ENCODE assay signal across 8 mouse cellular contexts in genomic region chr2:161109398-161109821, GRCm38 (mm10). TPM values are rescaled to one million over a fixed set of nuclear protein-coding genes. Genes with fewer than 3 reads are reported as not detected.
DNase-seq lines count a peak whose midpoint lies in the region; ATAC-seq and TF ChIP-seq lines count a peak whose summit lies in the region.

No protein-coding gene starts in this region.

- H3K36me3 ChIP-seq in forebrain, embryonic 16.5 days (ENCODE audit: control insufficient read depth, insufficient read depth), result no peaks in the 10 kb centered on the region
- H3K36me3 ChIP-seq in macrophage (ENCODE audit: inconsistent target), result no peaks in the 10 kb centered on the region

- under 1% methylated on average over 26 of the region's 26 CpGs for WGBS in forebrain, embryonic 16.5 days
- 3% methylated on average over 26 of the region's 26 CpGs for WGBS in macrophage (ENCODE audit: missing documents)

- peak; percentile 34 for ATAC-seq in forebrain, embryonic 16.5 days

- TF ChIP-seq CTCF in left cerebral cortex, adult 2 months (IDR thresholded peaks at IDR 0.05), result peak; percentile 13

- intact Hi-C loops in left cerebral cortex, adult 2 months (cut with DNase I), result loop anchor here (1.0 kb wide), 1 partner anchor 68 kb away; no protein-coding TSS in a partner anchor
- intact Hi-C loops in left cerebral cortex, postnatal 10 days (cut with DNase I), result loop anchor here (5.0 kb wide), 1 partner anchor 67 kb away; no protein-coding TSS in a partner anchor

- H3K79me2 ChIP-seq in macrophage (ENCODE audit: inconsistent target), result peaks cover 37% of the 10 kb centered on the region

- peak overlapping the region; percentile 96 for H3K27ac ChIP-seq in left cerebral cortex, adult 2 months
- peak overlapping the region; percentile 68 for H3K27ac ChIP-seq in forebrain, embryonic 16.5 days (ENCODE audit: low read length)
- no peak overlapping the region for H3K27ac ChIP-seq in macrophage

- peak overlapping the region; percentile 75 for H3K4me2 ChIP-seq in forebrain, embryonic 16.5 days (ENCODE audit: low read length)

- H3K9ac ChIP-seq in forebrain, embryonic 16.5 days (replicated peaks; ENCODE audit: low read depth, low read length), result peak overlapping the region; percentile 77

- H3K9me3 ChIP-seq in forebrain, embryonic 16.5 days (ENCODE audit: control insufficient read depth, low read length), result no peaks in the 10 kb centered on the region

- DNase-seq in left cerebral cortex, adult 2 months (ENCODE audit: extremely low spot score in 1 of 2, low spot score in 2 of 2), result no peak
- no peak for DNase-seq in left cerebral cortex, postnatal 10 days (ENCODE audit: extremely low spot score in 1 of 2, low spot score in 2 of 2)
- DNase-seq in brain, adult 2 months (ENCODE audit: low read depth, low spot score), result peak; percentile 74
- DNase-seq in retina, embryonic 14.5 days (ENCODE audit: low spot score), result no peak
- DNase-seq in kidney, postnatal 14 days, result no peak
- no peak for DNase-seq in spleen, postnatal 4 days (ENCODE audit: low spot score in 2 of 2)

- peaks cover 13% of the 10 kb centered on the region for H3K4me1 ChIP-seq in forebrain, embryonic 16.5 days (replicated peaks; ENCODE audit: control insufficient read depth, insufficient read depth, low read length)

- no peaks in the 10 kb centered on the region for H3K27me3 ChIP-seq in forebrain, embryonic 16.5 days (replicated peaks; ENCODE audit: control insufficient read depth, insufficient read depth, low read length)

- H3K4me3 ChIP-seq in left cerebral cortex, adult 2 months, result peak overlapping the region; percentile 77
- peak overlapping the region; percentile 72 for H3K4me3 ChIP-seq in forebrain, embryonic 16.5 days (replicated peaks; ENCODE audit: low read length)
- peak overlapping the region; percentile 37 for H3K4me3 ChIP-seq in macrophage (ENCODE audit: inconsistent target)

RNA-seq across cellular contexts. Expression of gene Chd6, which starts 0.5 kb away (rescaled TPM):
- 10 to 100 TPM; 67.3 to 70.7 TPM for total RNA-seq in left cerebral cortex, adult 2 months (2021)
- 10 to 100 TPM; 53.4 to 54.2 TPM for total RNA-seq in left cerebral cortex, postnatal 10 days (2021)
- polyA plus RNA-seq in forebrain, embryonic 16.5 days (2015; fragmentation: Nextera tagmentation; extraction: Ambion mirVana), result 33.5 and 37.0 TPM in 2 replicates
- 100 to 1,000 TPM in 22 of 26 experiments, 10 to 100 TPM in 4; 75.6 to 269 (median 161) TPM for total RNA-seq in macrophage (2018; cell fraction: chromatin; rRNA removed)
- 10 to 100 TPM in 16 of 26 experiments, 1 to 10 TPM in 10; 6.2 to 15.9 (median 10.6) TPM for total RNA-seq in macrophage (2018; cell fraction: cytosol; rRNA removed)
- total RNA-seq in macrophage (2018; cell fraction: nucleus; rRNA removed), result 100 to 1,000 TPM in 5 of 26 experiments, 10 to 100 TPM in 21; 27.3 to 141 (median 59.2) TPM
- 8.6 to 11.0 TPM (median 9.0 TPM) in 3 replicates for polyA plus RNA-seq in macrophage (2018)
